In the genomic region with DNA sequence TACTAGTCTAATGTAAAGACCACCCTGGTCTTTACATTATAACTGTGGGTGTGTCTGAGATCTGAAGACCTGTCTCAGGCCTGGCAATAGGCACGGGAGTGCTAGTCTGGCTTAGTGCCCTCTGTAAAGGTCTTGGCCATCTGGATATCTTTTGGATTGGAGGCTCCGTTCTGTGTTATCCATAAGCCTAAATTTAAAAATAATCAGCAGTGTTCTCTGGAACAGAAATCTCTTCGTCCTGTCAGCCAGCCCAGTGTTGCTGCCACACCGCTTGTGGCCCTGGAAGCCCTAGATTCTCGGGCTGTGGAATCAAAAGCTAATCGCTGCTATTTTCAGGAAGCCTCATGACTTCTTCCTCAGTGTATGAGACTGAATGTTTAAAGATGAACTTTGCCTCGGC, we compare ENCODE assay signal across 17 mouse cellular contexts.
A peak's percentile ranks its signal among the peaks of the same experiment; 100 is the strongest.
DNase-seq lines count a peak whose midpoint lies in the region; ATAC-seq and TF ChIP-seq lines count a peak whose summit lies in the region.
"Had no signal": no experiment of that assay in that cellular context is flagged by ENCODE, and none has a peak within 500 bp of the region (broad histone marks: within the 10 kb centered on the region; RNA-seq: fewer than 3 reads in every experiment).

No protein-coding gene starts in this region.

- intact Hi-C loops in left cerebral cortex, postnatal 4 days (cut with DNase I): no loop called here

- H3K4me3 ChIP-seq in spleen, adult 2 months (ENCODE audit: extremely low read depth, insufficient read depth, insufficient read length): no peak overlapping the region
- H3K4me3 ChIP-seq: gastrocnemius, adult 2 months; megakaryocyte, embryonic 14.5 days; midbrain, embryonic 15.5 days; myocyte had no signal

- TF ChIP-seq CTCF in spleen, adult 2 months (IDR thresholded peaks at IDR 0.05; ENCODE audit: extremely low read depth, insufficient read depth, insufficient read length, insufficient replicate concordance): no peak

- no peak for ATAC-seq in megakaryocyte progenitor cell, adult 5-6 weeks (replicated peaks; ENCODE audit: poor library complexity)
- ATAC-seq: midbrain, embryonic 15.5 days had no signal

- no peaks in the 10 kb centered on the region for H3K27me3 ChIP-seq in spleen, adult 2 months (ENCODE audit: control insufficient read depth, insufficient read depth, low read length)
- H3K27me3 ChIP-seq: megakaryocyte, embryonic 14.5 days; midbrain, embryonic 15.5 days had no signal

- no peaks in the 10 kb centered on the region for H3K4me1 ChIP-seq in spleen, adult 2 months (ENCODE audit: control insufficient read depth, insufficient read depth, insufficient read length)
- H3K4me1 ChIP-seq: midbrain, embryonic 15.5 days had no signal

- WGBS in spleen, adult 2 months: 84% methylated on average over 7 of the region's 7 CpGs

- H3K36me3 ChIP-seq in spleen, adult 2 months (ENCODE audit: control insufficient read depth, insufficient read depth, low read length): no peaks in the 10 kb centered on the region
- H3K36me3 ChIP-seq: midbrain, embryonic 15.5 days had no signal

- peak overlapping the region; percentile 33; the same call in 1 of the 2 replicates for H3K27ac ChIP-seq in spleen, adult 2 months (ENCODE audit: insufficient read depth, low read length)
- H3K27ac ChIP-seq: gastrocnemius, adult 2 months; kidney, postnatal 0 days; midbrain, embryonic 15.5 days had no signal

- DNase-seq in spleen, adult 2 months (ENCODE audit: low read depth in 1 of 2, low spot score in 2 of 2): no peak
- no peak for DNase-seq in spleen, adult 12 weeks (ENCODE audit: low spot score)
- peak; percentile 37 for DNase-seq in cerebellum, adult 8-10 months
- DNase-seq in heart, adult 9 months (ENCODE audit: low spot score in 2 of 2): peak; percentile 31 to 36
- DNase-seq in left cerebral cortex, postnatal 4 days: no peak
- no peak for DNase-seq in right cerebral cortex, postnatal 36 days (ENCODE audit: low spot score in 2 of 2)
- DNase-seq: adrenal gland, adult 2 months; gastrocnemius, adult 2 months; kidney, adult 18-20 months; liver; lung, postnatal 14 days; right cerebral cortex, postnatal 14 days had no signal

- no peak for TF ChIP-seq POLR2A in spleen, adult 2 months (IDR thresholded peaks at IDR 0.05; ENCODE audit: low read depth, low read length)

Comparison
In these comparisons a context has a peak if more than half of its experiments do, and no peak if none do; other contexts are left out.
1. DNase-seq: peak in cerebellum, adult 8-10 months (single experiment) and heart, adult 9 months (2 of 2); none in spleen, adult 2 months (0 of 2), spleen, adult 12 weeks (single experiment), left cerebral cortex, postnatal 4 days (single experiment) and right cerebral cortex, postnatal 36 days (0 of 2).